Mouse (Mus musculus) midbrain, postnatal 0 days (tissue): ENCODE data around the gene Gm44502. TPM values are rescaled to one million over a fixed set of nuclear protein-coding genes. Genes with fewer than 3 reads are reported as not detected.

Source experiments
- ATAC-seq: fragments of 200-750 bp; cut with Nextera tagmentation; 2 replicates; pipeline ENCODE4 v1.8.0; 2017; ENCODE audit warnings: moderate number of reproducible peaks, mild to moderate bottlenecking, moderate TSS enrichment, moderate library complexity; ENCODE audit not compliant: low FRiP score
- DNase-seq: peaks from one replicate; pipeline ENCODE4 v3.0.0-alpha.2; 2015; ENCODE audit warnings: low spot score
- H3K27ac ChIP-seq: fragments of 300-500 bp; sonication (generic); 2 replicates; pipeline ENCODE4 v1.5.1; 2014; ENCODE audit warnings: low read depth, mild to moderate bottlenecking, low read length, mixed read lengths
- H3K27me3 ChIP-seq: fragments of 300-500 bp; sonication (generic); 2 replicates; pipeline ENCODE4 v1.6.1; 2014; ENCODE audit warnings: low read length, control low read depth, mixed read lengths; ENCODE audit not compliant: insufficient read depth
- H3K36me3 ChIP-seq: fragments of 300-500 bp; sonication (generic); 2 replicates; pipeline ENCODE4 v1.6.1; 2014; ENCODE audit warnings: low read length, control low read depth, mixed read lengths; ENCODE audit not compliant: insufficient read depth
- H3K4me1 ChIP-seq: fragments of 300-500 bp; sonication (generic); 2 replicates; pipeline ENCODE4 v1.6.1; 2014; ENCODE audit warnings: mild to moderate bottlenecking, control low read depth, antibody characterized with exemption, low read length, mixed read lengths; ENCODE audit not compliant: insufficient read depth
- H3K4me2 ChIP-seq: fragments of 300-500 bp; sonication (generic); 2 replicates; pipeline ENCODE4 v1.6.1; 2014; ENCODE audit warnings: low read depth, mild to moderate bottlenecking, low read length, mixed read lengths; ENCODE audit not compliant: poor library complexity, severe bottlenecking
- H3K4me3 ChIP-seq: fragments of 300-500 bp; sonication (generic); 2 replicates; pipeline ENCODE4 v1.5.1; 2014; ENCODE audit warnings: low read depth, mild to moderate bottlenecking, low read length, moderate library complexity
- H3K9ac ChIP-seq: fragments of 300-500 bp; sonication (generic); replicated peaks from 2 replicates; pipeline ENCODE4 v1.6.1; 2014; ENCODE audit warnings: mild to moderate bottlenecking, low read length, moderate library complexity, mixed read lengths; ENCODE audit not compliant: poor library complexity, severe bottlenecking
- H3K9me3 ChIP-seq: fragments of 300-500 bp; sonication (generic); 2 replicates; pipeline ENCODE4 v1.6.1; 2016; ENCODE audit warnings: low read length, control low read depth
- CTCF ChIP-seq: IDR thresholded peaks from 2 replicates; pipeline ENCODE4 v1.5.1; 2016; ENCODE audit warnings: antibody characterized with exemption, mild to moderate bottlenecking
- WGBS: fragments of 180-500 bp; shearing (Covaris S2); extraction: QIAGEN DNeasy Blood & Tissue Kit; methylation state at CpG from one replicate; pipeline ENCODE4 v1.1.7; 2014; 5-methylcytosine and 5-hydroxymethylcytosine counted together
- polyA plus RNA-seq: library from polyadenylated mRNA; unstranded; fragments of >200 nt; fragmentation: Nextera tagmentation; extraction: Ambion mirVana; gene quantifications from 2 replicates; pipeline ENCODE4 v1.2.1, GENCODE M21; 2015
- total RNA-seq: library from RNA; depleted of rRNA; stranded (reverse); fragments of >200 nt; gene quantifications from 2 replicates; pipeline ENCODE4 v1.2.3, GENCODE M21; 2014

Gene Gm44502
- total and polyA plus RNA-seq, 2 experiments from 2014 or later = 0.93 TPM; not detected in 1

- Histone ChIP-seq H3K4me1 (no peaks in the 10 kb centered on the region), H3K4me2 (no peak overlapping the region), H3K36me3 (peaks cover 8% of the 10 kb centered on the region; the same call in 1 of the 2 replicates), H3K4me3 (no peak overlapping the region), H3K9ac (no peak overlapping the region), H3K27ac (no peak overlapping the region), H3K9me3 (no peaks in the 10 kb centered on the region), H3K27me3 (no peaks in the 10 kb centered on the region)
- peak; percentile 83 for TF ChIP-seq CTCF
- WGBS = 31% methylated on average over 2 of the region's 2 CpGs
- DNase-seq (peak; percentile 68), ATAC-seq (no peak)
Measured at GRCm38 (mm10) chr15:89468577-89468976, 39.1 kb upstream of the Gm44502 start.

GRCm38 (mm10) chr15:89465052-89465451 is 35.6 kb upstream of the Gm44502 start:
- ATAC-seq = peak; percentile 45; the same call in 1 of the 2 replicates
- H3K9me3 ChIP-seq = no peaks in the 10 kb centered on the region
- WGBS = 6% methylated on average over 1 of the region's 1 CpGs
- peak overlapping the region; percentile 55 for H3K27ac ChIP-seq
- no peaks in the 10 kb centered on the region for H3K27me3 ChIP-seq
- no peak overlapping the region for H3K9ac ChIP-seq
- H3K4me2 ChIP-seq = no peak overlapping the region
- peak; percentile 23; the same call in 1 of the 2 replicates for TF ChIP-seq CTCF
- H3K36me3 ChIP-seq = peaks cover 28% of the 10 kb centered on the region
- no peak overlapping the region for H3K4me3 ChIP-seq
- DNase-seq = peak; percentile 78
- no peaks in the 10 kb centered on the region for H3K4me1 ChIP-seq

DNA sequence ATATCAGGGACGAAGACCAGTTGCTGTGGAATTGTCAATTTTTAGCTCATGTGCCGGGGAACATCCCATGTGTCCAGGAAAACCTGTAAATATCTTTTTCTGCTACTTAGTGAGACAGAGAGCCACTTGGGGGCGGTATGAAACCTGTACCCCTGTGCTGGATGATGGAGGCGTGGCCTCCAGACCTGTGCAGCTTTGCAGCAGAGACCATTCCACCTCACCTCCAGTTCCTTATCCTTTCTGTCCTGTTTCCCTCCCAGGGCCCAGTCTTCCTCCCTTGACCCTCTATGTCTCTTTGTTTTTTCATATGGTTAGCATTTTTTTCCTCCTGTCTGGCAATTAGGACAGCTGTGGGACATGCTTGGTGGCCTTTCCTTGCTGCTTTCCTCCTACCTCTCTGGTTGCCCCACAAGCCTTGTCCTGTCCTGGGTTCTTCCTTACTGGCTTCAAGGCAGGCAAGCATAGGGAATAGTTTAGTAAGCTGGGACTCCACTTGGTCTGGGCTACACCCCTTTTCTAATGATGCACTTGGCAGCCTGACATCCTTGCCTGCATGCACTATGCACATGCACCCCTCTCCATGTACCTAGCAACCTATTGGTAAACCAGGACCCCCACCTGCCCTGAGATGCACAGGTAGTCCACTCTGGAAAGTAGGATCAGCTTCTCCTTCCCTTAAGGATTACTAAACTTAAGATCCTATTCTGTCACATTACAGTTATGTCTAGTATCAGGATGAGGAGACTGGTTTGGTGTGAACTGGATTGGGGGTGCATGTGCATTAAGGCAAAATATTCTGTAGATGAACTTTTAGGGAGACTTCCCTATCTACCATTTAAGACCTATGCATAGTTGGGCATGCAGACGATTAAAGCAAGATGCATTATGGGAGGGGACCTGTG is 34.1 kb upstream of the Gm44502 start:
- H3K27me3 ChIP-seq = no peaks in the 10 kb centered on the region
- H3K9me3 ChIP-seq = no peaks in the 10 kb centered on the region
- H3K4me2 ChIP-seq = no peak overlapping the region
- H3K36me3 ChIP-seq = peaks cover 41% of the 10 kb centered on the region
- TF ChIP-seq CTCF = peak; percentile 46
- ATAC-seq = no peak
- H3K4me3 ChIP-seq = no peak overlapping the region
- no peak for DNase-seq
- H3K4me1 ChIP-seq = no peaks in the 10 kb centered on the region
- 71% methylated on average over 5 of the region's 5 CpGs for WGBS
- H3K9ac ChIP-seq = no peak overlapping the region
- H3K27ac ChIP-seq = no peak overlapping the region

GRCm38 (mm10) chr15:89462176-89462575 is 32.7 kb upstream of the Gm44502 start:
- Histone ChIP-seq H3K27ac (no peak overlapping the region), H3K4me2 (no peak overlapping the region), H3K9ac (no peak overlapping the region), H3K4me3 (no peak overlapping the region), H3K9me3 (no peaks in the 10 kb centered on the region), H3K36me3 (peaks cover 55% of the 10 kb centered on the region), H3K4me1 (no peaks in the 10 kb centered on the region), H3K27me3 (no peaks in the 10 kb centered on the region)
- DNase-seq (no peak), ATAC-seq (no peak)
- no peak for TF ChIP-seq CTCF
- 80% methylated on average over 7 of the region's 7 CpGs for WGBS

DNA sequence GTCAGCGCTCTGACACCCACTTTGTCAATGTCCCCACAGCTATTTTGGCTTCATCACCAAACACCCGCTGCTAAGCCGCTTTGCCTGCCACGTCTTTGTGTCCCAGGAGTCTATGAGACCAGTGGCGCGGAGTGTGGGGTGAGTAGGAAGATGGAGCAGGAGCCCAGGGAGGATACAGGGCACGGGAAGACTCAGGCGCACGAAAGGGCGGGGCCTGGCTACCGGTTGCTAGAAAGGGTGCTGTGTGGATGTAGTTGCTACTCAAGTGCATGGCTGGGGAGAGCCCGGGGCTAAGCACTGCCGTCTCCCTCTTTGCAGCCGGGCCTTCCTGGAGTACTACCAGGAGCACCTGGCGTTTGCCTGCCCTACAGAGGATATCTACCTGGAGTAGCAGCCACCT is 31.8 kb upstream of the Gm44502 start:
- ATAC-seq = no peak
- no peak overlapping the region for H3K9ac ChIP-seq
- DNase-seq = no peak
- no peaks in the 10 kb centered on the region for H3K27me3 ChIP-seq
- H3K4me2 ChIP-seq = no peak overlapping the region
- WGBS = 87% methylated on average over 13 of the region's 15 CpGs
- H3K36me3 ChIP-seq = peaks cover 64% of the 10 kb centered on the region
- no peak for TF ChIP-seq CTCF
- no peak overlapping the region for H3K4me3 ChIP-seq
- no peaks in the 10 kb centered on the region for H3K4me1 ChIP-seq
- no peak overlapping the region for H3K27ac ChIP-seq
- H3K9me3 ChIP-seq = no peaks in the 10 kb centered on the region

GRCm38 (mm10) chr15:89460298-89460697 is 30.8 kb upstream of the Gm44502 start:
- no peak for TF ChIP-seq CTCF
- H3K4me2 ChIP-seq = no peak overlapping the region
- H3K36me3 ChIP-seq = peaks cover 64% of the 10 kb centered on the region
- H3K4me3 ChIP-seq = no peak overlapping the region
- no peak overlapping the region for H3K9ac ChIP-seq
- peaks cover 5% of the 10 kb centered on the region for H3K4me1 ChIP-seq
- no peak for ATAC-seq
- H3K27me3 ChIP-seq = no peaks in the 10 kb centered on the region
- DNase-seq = no peak
- no peak overlapping the region for H3K27ac ChIP-seq
- WGBS = 74% methylated on average over 10 of the region's 10 CpGs
- H3K9me3 ChIP-seq = no peaks in the 10 kb centered on the region
